Mouse (Mus musculus): Measurements from ENCODE around the gene Me3. TPM values are rescaled to one million over a fixed set of nuclear protein-coding genes. Genes with fewer than 3 reads are reported as not detected.
A peak's percentile ranks its signal among the peaks of the same experiment; 100 is the strongest.

Gene Me3
- polyA plus RNA-seq, 1 experiment from 2014 or later: 0.77 TPM

GRCm38 (mm10) chr7:89802447-89802846, 170.3 kb downstream of the Me3 start:
- no peak for DNase-seq (ENCODE audit: low spot score)
- ATAC-seq (ENCODE audit: insufficient read depth, low FRiP score, low TSS enrichment): no peak
- no peak overlapping the region for H3K9ac ChIP-seq (ENCODE audit: low read length)
- H3K36me3 ChIP-seq (ENCODE audit: control insufficient read depth, insufficient read depth, low read length): no peaks in the 10 kb centered on the region
- no peaks in the 10 kb centered on the region for H3K27me3 ChIP-seq (ENCODE audit: control insufficient read depth, insufficient read depth, low read length)
- H3K4me2 ChIP-seq (ENCODE audit: low read depth): no peak overlapping the region
- no peaks in the 10 kb centered on the region for H3K4me1 ChIP-seq (ENCODE audit: control insufficient read depth, insufficient read depth, low read length)
- 81% methylated on average over 3 of the region's 3 CpGs for WGBS
- H3K9me3 ChIP-seq (ENCODE audit: control insufficient read depth, low read length): no peaks in the 10 kb centered on the region
- no peak overlapping the region for H3K4me3 ChIP-seq (ENCODE audit: low read depth, low read length)
- H3K27ac ChIP-seq (ENCODE audit: low read depth, low read length): no peak overlapping the region

DNA sequence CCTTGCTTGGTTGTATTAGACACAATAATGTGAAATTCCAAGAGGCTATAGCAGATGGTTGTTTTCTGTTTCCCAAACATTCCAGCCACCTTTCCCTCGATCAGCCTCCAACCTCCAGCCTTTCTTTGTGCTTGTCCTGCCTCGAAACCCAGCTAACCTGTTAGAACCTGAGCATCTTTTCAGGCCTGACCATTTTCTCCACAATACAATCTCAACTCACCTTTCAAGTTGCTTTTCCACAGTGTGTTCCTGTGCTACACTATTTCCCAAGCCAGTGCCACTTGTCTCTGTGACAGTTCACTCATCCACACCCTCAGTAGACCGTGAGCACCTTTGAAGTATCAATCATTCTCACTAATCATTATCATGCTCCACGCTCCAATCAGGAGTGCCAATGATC, 171.8 kb downstream of the Me3 start:
- DNase-seq (ENCODE audit: low spot score) (no peak), ATAC-seq (ENCODE audit: insufficient read depth, low FRiP score, low TSS enrichment) (no peak)
- Histone ChIP-seq H3K4me2 (ENCODE audit: low read depth) (no peak overlapping the region), H3K4me1 (ENCODE audit: control insufficient read depth, insufficient read depth, low read length) (no peaks in the 10 kb centered on the region), H3K27me3 (ENCODE audit: control insufficient read depth, insufficient read depth, low read length) (no peaks in the 10 kb centered on the region), H3K9me3 (ENCODE audit: control insufficient read depth, low read length) (no peaks in the 10 kb centered on the region), H3K9ac (ENCODE audit: low read length) (no peak overlapping the region), H3K4me3 (ENCODE audit: low read depth, low read length) (no peak overlapping the region), H3K27ac (ENCODE audit: low read depth, low read length) (no peak overlapping the region), H3K36me3 (ENCODE audit: control insufficient read depth, insufficient read depth, low read length) (no peaks in the 10 kb centered on the region)
- WGBS: 90% methylated on average over 4 of the region's 4 CpGs

- no peak overlapping the region for H3K4me2 ChIP-seq (ENCODE audit: low read depth)
- DNase-seq (ENCODE audit: low spot score) (no peak), ATAC-seq (ENCODE audit: insufficient read depth, low FRiP score, low TSS enrichment) (no peak)
- no peaks in the 10 kb centered on the region for H3K9me3 ChIP-seq (ENCODE audit: control insufficient read depth, low read length)
- H3K36me3 ChIP-seq (ENCODE audit: control insufficient read depth, insufficient read depth, low read length): no peaks in the 10 kb centered on the region
- H3K4me3 ChIP-seq (ENCODE audit: low read depth, low read length): no peak overlapping the region
- H3K4me1 ChIP-seq (ENCODE audit: control insufficient read depth, insufficient read depth, low read length): no peaks in the 10 kb centered on the region
- no peak overlapping the region for H3K27ac ChIP-seq (ENCODE audit: low read depth, low read length)
- H3K9ac ChIP-seq (ENCODE audit: low read length): no peak overlapping the region
- H3K27me3 ChIP-seq (ENCODE audit: control insufficient read depth, insufficient read depth, low read length): no peaks in the 10 kb centered on the region
- 71% methylated on average over 2 of the region's 2 CpGs for WGBS
These were observed 177.2 kb downstream of the Me3 start for GRCm38 (mm10) chr7:89809400-89809799.

- Histone ChIP-seq H3K36me3 (ENCODE audit: control insufficient read depth, insufficient read depth, low read length) (no peaks in the 10 kb centered on the region), H3K9me3 (ENCODE audit: control insufficient read depth, low read length) (no peaks in the 10 kb centered on the region), H3K9ac (ENCODE audit: low read length) (no peak overlapping the region), H3K4me2 (ENCODE audit: low read depth) (no peak overlapping the region), H3K4me1 (ENCODE audit: control insufficient read depth, insufficient read depth, low read length) (no peaks in the 10 kb centered on the region), H3K4me3 (ENCODE audit: low read depth, low read length) (no peak overlapping the region), H3K27ac (ENCODE audit: low read depth, low read length) (no peak overlapping the region), H3K27me3 (ENCODE audit: control insufficient read depth, insufficient read depth, low read length) (no peaks in the 10 kb centered on the region)
- 80% methylated on average over 4 of the region's 4 CpGs for WGBS
- DNase-seq (ENCODE audit: low spot score) (no peak), ATAC-seq (ENCODE audit: insufficient read depth, low FRiP score, low TSS enrichment) (no peak)
These were observed 196.4 kb downstream of the Me3 start for GRCm38 (mm10) chr7:89828436-89829065.

DNA sequence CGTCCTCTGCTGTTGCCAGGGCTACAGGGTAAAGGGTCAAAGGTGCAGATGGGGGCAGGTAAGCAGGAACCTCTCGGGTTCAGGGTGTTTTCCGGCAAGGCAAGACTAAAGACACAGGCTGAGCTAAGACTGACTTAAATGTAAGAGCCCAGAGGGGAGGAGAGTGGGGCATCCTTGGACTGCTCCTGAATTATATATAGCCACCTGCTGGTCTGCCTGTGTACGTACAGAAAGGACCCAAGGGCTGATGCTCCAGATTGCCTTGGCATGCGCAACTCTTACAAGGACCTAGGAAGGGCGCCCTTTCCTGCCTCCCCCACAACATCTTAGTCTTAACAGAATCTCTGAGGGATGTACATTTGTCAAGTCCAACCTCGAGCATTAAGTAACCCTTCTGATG, 197.0 kb downstream of the Me3 start:
- 62% methylated on average over 7 of the region's 7 CpGs for WGBS
- peak; percentile 40 for DNase-seq (ENCODE audit: low spot score)
- no peak for ATAC-seq (ENCODE audit: insufficient read depth, low FRiP score, low TSS enrichment)
- Histone ChIP-seq H3K36me3 (ENCODE audit: control insufficient read depth, insufficient read depth, low read length) (no peaks in the 10 kb centered on the region), H3K27me3 (ENCODE audit: control insufficient read depth, insufficient read depth, low read length) (no peaks in the 10 kb centered on the region), H3K4me1 (ENCODE audit: control insufficient read depth, insufficient read depth, low read length) (no peaks in the 10 kb centered on the region), H3K4me2 (ENCODE audit: low read depth) (no peak overlapping the region), H3K27ac (ENCODE audit: low read depth, low read length) (no peak overlapping the region), H3K9me3 (ENCODE audit: control insufficient read depth, low read length) (no peaks in the 10 kb centered on the region), H3K9ac (ENCODE audit: low read length) (no peak overlapping the region), H3K4me3 (ENCODE audit: low read depth, low read length) (no peak overlapping the region)

- Histone ChIP-seq H3K4me2 (ENCODE audit: low read depth) (no peak overlapping the region), H3K4me1 (ENCODE audit: control insufficient read depth, insufficient read depth, low read length) (no peaks in the 10 kb centered on the region), H3K4me3 (ENCODE audit: low read depth, low read length) (no peak overlapping the region), H3K36me3 (ENCODE audit: control insufficient read depth, insufficient read depth, low read length) (no peaks in the 10 kb centered on the region), H3K27ac (ENCODE audit: low read depth, low read length) (no peak overlapping the region), H3K9me3 (ENCODE audit: control insufficient read depth, low read length) (no peaks in the 10 kb centered on the region), H3K27me3 (ENCODE audit: control insufficient read depth, insufficient read depth, low read length) (no peaks in the 10 kb centered on the region), H3K9ac (ENCODE audit: low read length) (no peak overlapping the region)
- ATAC-seq (ENCODE audit: insufficient read depth, low FRiP score, low TSS enrichment): no peak
- no peak for DNase-seq (ENCODE audit: low spot score)
- 91% methylated on average over 8 of the region's 8 CpGs for WGBS
These were observed 201.3 kb downstream of the Me3 start for GRCm38 (mm10) chr7:89833521-89833920.

- 82% methylated on average over 8 of the region's 8 CpGs for WGBS
These were observed 203.4 kb downstream of the Me3 start for GRCm38 (mm10) chr7:89835566-89835965.

DNA sequence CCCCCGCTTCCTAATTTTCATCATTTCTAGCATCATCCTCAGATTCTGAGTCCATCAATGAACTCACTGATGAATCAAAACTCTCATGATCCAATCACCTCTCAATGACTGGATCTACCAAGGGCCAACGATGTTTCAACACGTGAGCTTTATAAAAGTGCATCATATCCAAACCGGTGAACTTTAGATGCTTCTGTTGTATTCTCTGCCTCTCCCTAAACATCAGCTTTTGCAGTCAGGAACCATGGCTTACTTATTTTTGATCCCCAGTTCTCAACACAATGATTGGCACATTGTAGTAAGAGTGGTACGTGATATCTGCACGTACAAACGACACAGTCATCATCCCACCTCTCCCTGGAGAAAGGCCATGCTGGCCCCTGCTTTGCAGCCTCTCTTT, 204.5 kb downstream of the Me3 start:
- no peak for ATAC-seq (ENCODE audit: insufficient read depth, low FRiP score, low TSS enrichment)

More at GRCm38 (mm10) chr7:89835566-89835965, 203.4 kb downstream of the Me3 start:
- no peaks in the 10 kb centered on the region for H3K9me3 ChIP-seq (ENCODE audit: control insufficient read depth, low read length)
- H3K9ac ChIP-seq (ENCODE audit: low read length): no peak overlapping the region
- H3K4me1 ChIP-seq (ENCODE audit: control insufficient read depth, insufficient read depth, low read length): no peaks in the 10 kb centered on the region
- H3K4me3 ChIP-seq (ENCODE audit: low read depth, low read length): no peak overlapping the region
- DNase-seq (ENCODE audit: low spot score) (no peak), ATAC-seq (ENCODE audit: insufficient read depth, low FRiP score, low TSS enrichment) (no peak)
- H3K36me3 ChIP-seq (ENCODE audit: control insufficient read depth, insufficient read depth, low read length): no peaks in the 10 kb centered on the region
- H3K4me2 ChIP-seq (ENCODE audit: low read depth): no peak overlapping the region
- H3K27me3 ChIP-seq (ENCODE audit: control insufficient read depth, insufficient read depth, low read length): no peaks in the 10 kb centered on the region
- H3K27ac ChIP-seq (ENCODE audit: low read depth, low read length): no peak overlapping the region

DNA sequence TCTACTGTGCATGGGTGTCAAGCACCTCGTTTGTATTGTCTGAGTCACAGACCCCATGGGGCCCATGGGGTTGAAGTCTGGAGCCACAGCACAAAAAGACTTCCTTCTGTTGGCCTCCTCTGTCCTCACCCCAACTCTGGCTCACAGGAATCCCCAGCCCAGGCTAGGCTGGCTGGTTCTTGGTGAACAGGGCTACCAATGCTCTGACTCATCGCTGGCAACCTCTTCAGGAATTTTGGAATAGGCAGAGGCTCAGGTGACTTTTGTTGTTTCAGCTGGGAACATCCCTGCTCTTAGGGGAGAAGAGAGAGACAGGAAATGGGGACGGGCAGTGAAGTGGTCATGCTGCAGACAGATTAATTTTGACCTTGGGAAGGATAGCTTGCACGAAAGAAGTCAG, 205.6 kb downstream of the Me3 start:
- Histone ChIP-seq H3K9ac (ENCODE audit: low read length) (no peak overlapping the region), H3K27ac (ENCODE audit: low read depth, low read length) (no peak overlapping the region), H3K9me3 (ENCODE audit: control insufficient read depth, low read length) (no peaks in the 10 kb centered on the region), H3K4me3 (ENCODE audit: low read depth, low read length) (no peak overlapping the region), H3K4me1 (ENCODE audit: control insufficient read depth, insufficient read depth, low read length) (no peaks in the 10 kb centered on the region), H3K4me2 (ENCODE audit: low read depth) (no peak overlapping the region), H3K36me3 (ENCODE audit: control insufficient read depth, insufficient read depth, low read length) (no peaks in the 10 kb centered on the region), H3K27me3 (ENCODE audit: control insufficient read depth, insufficient read depth, low read length) (no peaks in the 10 kb centered on the region)
- WGBS: 55% methylated on average over 4 of the region's 4 CpGs
- DNase-seq (ENCODE audit: low spot score): no peak
- no peak for ATAC-seq (ENCODE audit: insufficient read depth, low FRiP score, low TSS enrichment)

More for the DNA sequence above, 204.5 kb downstream of the Me3 start:
- Histone ChIP-seq H3K4me3 (ENCODE audit: low read depth, low read length) (no peak overlapping the region), H3K4me1 (ENCODE audit: control insufficient read depth, insufficient read depth, low read length) (no peaks in the 10 kb centered on the region), H3K9ac (ENCODE audit: low read length) (no peak overlapping the region), H3K27ac (ENCODE audit: low read depth, low read length) (no peak overlapping the region), H3K9me3 (ENCODE audit: control insufficient read depth, low read length) (no peaks in the 10 kb centered on the region), H3K27me3 (ENCODE audit: control insufficient read depth, insufficient read depth, low read length) (no peaks in the 10 kb centered on the region), H3K4me2 (ENCODE audit: low read depth) (no peak overlapping the region), H3K36me3 (ENCODE audit: control insufficient read depth, insufficient read depth, low read length) (no peaks in the 10 kb centered on the region)
- DNase-seq (ENCODE audit: low spot score): no peak
- WGBS: 94% methylated on average over 7 of the region's 7 CpGs
